Mouse (Mus musculus) forebrain, embryonic 16.5 days (tissue): Measurements from ENCODE around the gene Tmco2. TPM values are rescaled to one million over a fixed set of nuclear protein-coding genes. Genes with fewer than 3 reads are reported as not detected.
"Not testable (repeated sequence)": the region's sequence is repeated elsewhere in the genome, so short reads cannot be mapped to it uniquely, and the experiment has no call there.

Experiments used
- ATAC-seq: fragments of 200-750 bp; cut with Nextera tagmentation; 2 replicates; pipeline ENCODE4 v1.8.0; 2017; ENCODE audit warnings: mild to moderate bottlenecking, moderate library complexity
- H3K27ac ChIP-seq: fragments of 300-500 bp; sonication (generic); 2 replicates; pipeline ENCODE4 v1.5.1; 2014; ENCODE audit warnings: low read length, control low read depth
- H3K27me3 ChIP-seq: fragments of 300-500 bp; sonication (generic); replicated peaks from 2 replicates; pipeline ENCODE4 v1.6.1; 2014; ENCODE audit warnings: low read length; ENCODE audit not compliant: control insufficient read depth, insufficient read depth
- H3K36me3 ChIP-seq: fragments of 300-500 bp; sonication (generic); 2 replicates; pipeline ENCODE4 v1.6.1; 2014; ENCODE audit not compliant: control insufficient read depth, insufficient read depth
- H3K4me1 ChIP-seq: fragments of 300-500 bp; sonication (generic); replicated peaks from 2 replicates; pipeline ENCODE4 v1.6.1; 2014; ENCODE audit warnings: low read length; ENCODE audit not compliant: control insufficient read depth, insufficient read depth
- H3K4me2 ChIP-seq: fragments of 300-500 bp; sonication (generic); 2 replicates; pipeline ENCODE4 v1.6.1; 2014; ENCODE audit warnings: mild to moderate bottlenecking, low read length, control low read depth
- H3K4me3 ChIP-seq: fragments of 300-500 bp; sonication (generic); replicated peaks from 2 replicates; pipeline ENCODE4 v1.5.1; 2014; ENCODE audit warnings: mild to moderate bottlenecking, low read length, control low read depth
- H3K9ac ChIP-seq: fragments of 300-500 bp; sonication (generic); replicated peaks from 2 replicates; pipeline ENCODE4 v1.6.1; 2014; ENCODE audit warnings: low read depth, low read length, control low read depth
- H3K9me3 ChIP-seq: fragments of 300-500 bp; sonication (generic); 2 replicates; pipeline ENCODE4 v1.6.1; 2016; ENCODE audit warnings: low read length; ENCODE audit not compliant: control insufficient read depth
- WGBS: fragments of 180-500 bp; shearing (Covaris S2); extraction: QIAGEN DNeasy Blood & Tissue Kit; methylation state at CpG from one replicate; pipeline ENCODE4 v1.1.7; 2014; 5-methylcytosine and 5-hydroxymethylcytosine counted together
- polyA plus RNA-seq: library from polyadenylated mRNA; unstranded; fragments of >200 nt; fragmentation: Nextera tagmentation; extraction: Ambion mirVana; gene quantifications from 2 replicates; pipeline ENCODE4 v1.2.1, GENCODE M21; 2015

The Tmco2 gene
- polyA plus RNA-seq, 1 experiment from 2014 or later, result not detected

DNA sequence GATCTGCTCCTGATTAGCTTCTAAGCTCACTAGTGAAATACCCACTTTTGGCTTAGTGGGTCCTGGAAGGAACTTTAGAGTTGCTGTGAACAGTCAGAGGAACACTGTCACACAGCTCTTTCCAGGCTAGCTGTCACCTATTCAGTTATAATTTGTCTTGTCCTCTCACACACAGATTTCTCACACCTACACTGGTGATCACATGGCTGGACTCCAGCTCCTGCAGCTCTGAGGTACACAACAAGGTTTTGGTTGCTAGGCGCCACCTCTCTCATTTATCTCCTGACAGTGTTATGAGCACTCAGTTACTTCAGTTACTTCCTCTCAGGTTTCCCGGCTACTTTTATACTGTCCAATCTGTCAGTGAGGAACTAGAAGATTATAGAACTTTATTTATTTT is 43.7 kb downstream of the Tmco2 start:
- no peaks in the 10 kb centered on the region for H3K9me3 ChIP-seq
- H3K9ac ChIP-seq, result no peak overlapping the region
- no peaks in the 10 kb centered on the region for H3K27me3 ChIP-seq
- H3K4me2 ChIP-seq, result no peak overlapping the region
- WGBS, result 84% methylated on average over 2 of the region's 2 CpGs
- no peak overlapping the region for H3K4me3 ChIP-seq
- H3K4me1 ChIP-seq, result no peaks in the 10 kb centered on the region
- H3K36me3 ChIP-seq, result peaks cover 11% of the 10 kb centered on the region; the same call in 1 of the 2 replicates
- H3K27ac ChIP-seq, result no peak overlapping the region
- ATAC-seq, result no peak

DNA sequence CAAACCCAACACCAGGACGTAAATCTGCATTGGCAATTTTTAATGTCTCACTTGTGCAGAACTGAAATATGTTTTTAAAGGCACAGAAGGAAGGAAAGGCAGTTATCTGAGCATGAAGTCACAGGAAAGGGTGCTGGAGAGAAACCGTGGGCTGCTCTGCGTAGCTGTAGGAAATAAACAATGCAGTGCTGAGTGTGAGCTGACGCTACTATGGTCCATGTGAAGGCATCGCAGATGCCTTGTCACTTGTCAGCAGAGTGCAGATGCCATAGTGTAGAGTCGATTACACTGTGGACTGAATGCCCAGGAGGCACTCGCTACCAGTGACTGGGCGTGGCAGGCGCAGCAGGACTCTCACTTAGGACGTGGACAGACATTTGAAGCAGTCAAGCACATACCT is 49.8 kb downstream of the Tmco2 start:
- H3K9ac ChIP-seq, H3K4me1 ChIP-seq, H3K27ac ChIP-seq, H3K4me2 ChIP-seq, H3K36me3 ChIP-seq, ATAC-seq, H3K27me3 ChIP-seq, H3K4me3 ChIP-seq, H3K9me3 ChIP-seq: not testable (repeated sequence)
- 91% methylated on average over 9 of the region's 10 CpGs for WGBS

DNA sequence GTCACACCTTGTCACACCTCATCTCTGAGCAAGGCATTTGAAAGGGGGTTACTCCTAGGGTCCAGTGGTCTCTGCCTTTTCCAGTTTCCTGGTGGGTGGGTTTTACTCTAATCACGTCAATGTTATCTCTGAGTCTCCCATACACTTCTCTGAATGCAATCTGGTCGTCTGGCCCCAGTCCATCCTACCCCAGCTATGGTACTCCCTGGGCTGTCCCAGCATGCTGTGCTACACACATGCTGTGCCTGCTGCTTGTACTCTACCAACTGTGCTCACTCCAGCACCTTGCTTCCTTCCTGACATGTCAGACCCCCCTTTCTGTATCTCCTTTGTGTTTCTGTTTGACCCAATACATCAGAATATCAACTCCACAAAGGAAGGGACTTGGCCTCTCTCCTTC is 52.0 kb downstream of the Tmco2 start:
- Histone ChIP-seq H3K4me1 (peaks cover 6% of the 10 kb centered on the region), H3K4me3 (no peak overlapping the region), H3K9ac (no peak overlapping the region), H3K27me3 (peaks cover 2% of the 10 kb centered on the region; the same call in 1 of the 2 replicates), H3K36me3 (0 out of 2 replicates have a peak, but pooled peaks cover 2% of the 10 kb centered on the region), H3K4me2 (no peak overlapping the region), H3K9me3 (no peaks in the 10 kb centered on the region), H3K27ac (no peak overlapping the region)
- ATAC-seq, result peak; percentile 65
- WGBS, result 50% methylated on average over 2 of the region's 2 CpGs

GRCm38 (mm10) chr4:121056342-121056741 is 52.7 kb downstream of the Tmco2 start:
- 48% methylated on average over 3 of the region's 3 CpGs for WGBS
- Histone ChIP-seq H3K9ac (no peak overlapping the region), H3K36me3 (0 out of 2 replicates have a peak, but pooled peaks cover 2% of the 10 kb centered on the region), H3K9me3 (no peaks in the 10 kb centered on the region), H3K27me3 (peaks cover 2% of the 10 kb centered on the region; the same call in 1 of the 2 replicates), H3K4me3 (no peak overlapping the region), H3K4me1 (peaks cover 6% of the 10 kb centered on the region), H3K4me2 (no peak overlapping the region), H3K27ac (no peak overlapping the region)
- no peak for ATAC-seq

Other genes with a start within 250 kb of the Tmco2 start
- 44.6 and 44.9 TPM in 2 replicates for gene Exo5, start 184.2 kb downstream of the Tmco2 start, polyA plus RNA-seq
- gene Zfp69, start 157.5 kb downstream of the Tmco2 start, polyA plus RNA-seq, result 5.3 and 5.6 TPM in 2 replicates
- 34.4 and 36.8 TPM in 2 replicates for gene Smap2, start 92.0 kb downstream of the Tmco2 start, polyA plus RNA-seq
- 4.6 and 5.5 TPM in 2 replicates for gene Col9a2, start 69.8 kb downstream of the Tmco2 start, polyA plus RNA-seq
- 27.4 and 32.1 TPM in 2 replicates for gene Zmpste24, start 11.0 kb downstream of the Tmco2 start, polyA plus RNA-seq
- 34.5 and 34.9 TPM in 2 replicates for gene Rlf, start 105.9 kb upstream of the Tmco2 start, polyA plus RNA-seq
- gene Gm12888, start 215.7 kb upstream of the Tmco2 start, polyA plus RNA-seq, result not detected in 2 replicates